Mouse (Mus musculus): Measurements from ENCODE around the gene Mum1.

Gene Mum1

DNA sequence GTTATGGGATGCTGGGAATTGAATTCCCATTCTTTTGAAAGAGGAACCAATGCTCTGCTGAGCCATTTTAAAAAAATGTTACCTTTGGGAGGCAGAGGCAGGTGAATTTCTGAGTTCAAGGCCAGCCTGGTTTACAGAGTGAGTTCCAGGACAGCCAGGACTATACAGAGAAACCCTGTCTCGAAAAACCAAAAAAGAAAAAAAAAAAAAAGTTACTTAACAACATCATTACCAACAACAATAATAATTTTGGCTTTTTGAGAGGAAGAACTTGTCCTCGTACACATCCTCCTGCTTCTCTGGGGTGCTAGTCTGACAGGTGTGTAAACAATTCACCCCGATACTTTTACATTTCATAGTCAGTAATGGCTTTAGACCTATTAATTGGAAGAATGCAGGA lies 22.2 kb downstream of the Mum1 start:
- in situ Hi-C loops (cut with MboI; ENCODE audit: unreplicated experiment in 2 of 2), result loop anchor here (5.0 kb wide), 1 partner anchor 71 kb away; the partner anchor contains the start of gene Efna2 (in 2 of the 2)

DNA sequence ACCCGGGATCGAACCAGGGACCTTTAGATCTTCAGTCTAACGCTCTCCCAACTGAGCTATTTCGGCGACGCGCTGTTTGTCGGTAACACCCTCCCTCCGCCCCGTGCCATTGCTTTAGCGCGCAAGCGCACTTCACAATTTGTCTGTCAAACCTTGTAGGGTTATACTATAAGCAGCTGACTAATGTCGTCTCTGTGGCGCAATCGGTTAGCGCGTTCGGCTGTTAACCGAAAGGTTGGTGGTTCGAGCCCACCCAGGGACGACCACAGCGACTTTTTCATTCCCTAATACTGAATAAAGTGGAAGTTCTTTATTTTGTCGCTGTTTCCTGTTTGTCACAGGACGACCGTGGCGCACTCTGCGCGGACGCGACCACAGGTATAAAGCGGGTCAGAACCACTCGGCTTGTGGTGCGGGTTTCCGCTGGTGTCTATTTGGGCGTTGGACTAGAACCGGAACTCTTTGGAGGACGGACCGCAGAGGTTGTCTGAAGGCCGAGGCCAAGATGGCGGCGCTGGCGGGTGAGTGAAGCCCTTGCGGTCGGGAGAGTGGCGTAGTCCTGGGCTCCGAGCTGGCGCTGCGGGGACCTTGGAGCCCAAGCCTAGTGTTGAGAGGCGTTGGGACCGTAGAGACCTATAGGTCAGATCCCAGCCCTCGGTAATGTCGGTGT lies 22.9 kb downstream of the Mum1 start, which contains the start of gene Ndufs7:
Gene Ndufs7, plus strand, starts transcription at position 151 of the 670 bp plus-strand sequence.
- in situ Hi-C loops (cut with MboI; ENCODE audit: unreplicated experiment in 2 of 2), result loop anchor here (5.0 kb wide), 1 partner anchor 72 kb away; the partner anchor contains the start of gene Efna2 (in 2 of the 2)

DNA sequence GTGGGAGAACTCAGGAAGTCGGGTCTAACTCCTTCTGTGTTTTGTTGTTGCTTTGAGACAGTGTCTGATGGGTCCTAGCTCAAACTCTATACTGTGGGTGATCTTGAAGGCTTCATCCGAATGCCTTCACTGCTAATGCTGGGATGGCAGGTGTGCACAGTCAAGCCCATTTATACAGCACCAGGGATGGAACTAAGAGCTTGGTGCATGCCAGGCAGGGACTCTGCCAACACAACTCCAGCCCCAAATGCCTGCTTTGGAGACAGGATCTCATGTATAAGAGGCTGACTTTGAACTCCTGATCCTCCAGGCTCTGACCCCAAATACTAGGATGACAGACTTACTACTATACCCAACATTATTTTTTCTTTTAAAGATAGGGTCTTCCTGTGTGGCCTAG lies 23.8 kb downstream of the Mum1 start:
- in situ Hi-C loops (cut with MboI; ENCODE audit: unreplicated experiment in 2 of 2), result loop anchor here in 1 of 2 experiments (25.0 kb wide), 1 partner anchor 288 kb away; the partner anchor contains the start of genes Grin3b and Wdr18

DNA sequence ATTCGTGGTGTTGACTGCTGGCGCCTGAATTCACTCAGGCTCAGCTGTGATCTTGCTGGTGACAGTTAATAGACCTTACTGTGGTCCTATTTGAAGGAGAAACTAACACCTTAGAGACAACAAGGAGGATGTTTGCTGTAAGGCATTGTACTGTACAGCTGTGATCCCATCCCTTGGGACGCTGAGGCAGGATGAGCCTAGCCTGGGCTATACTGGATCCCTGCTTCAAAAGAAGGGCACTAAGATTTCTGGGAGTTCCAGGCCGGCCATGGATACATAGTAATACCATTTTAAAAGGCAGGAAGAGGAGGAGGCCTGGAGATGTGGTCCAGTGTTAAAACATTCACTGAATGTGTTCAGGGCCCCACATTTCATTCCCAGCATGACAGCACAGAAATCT lies 24.3 kb downstream of the Mum1 start:
- in situ Hi-C loops (cut with MboI; ENCODE audit: unreplicated experiment in 2 of 2), result loop anchor here in 1 of 2 experiments (25.0 kb wide), 1 partner anchor 288 kb away; the partner anchor contains the start of genes Grin3b and Wdr18

DNA sequence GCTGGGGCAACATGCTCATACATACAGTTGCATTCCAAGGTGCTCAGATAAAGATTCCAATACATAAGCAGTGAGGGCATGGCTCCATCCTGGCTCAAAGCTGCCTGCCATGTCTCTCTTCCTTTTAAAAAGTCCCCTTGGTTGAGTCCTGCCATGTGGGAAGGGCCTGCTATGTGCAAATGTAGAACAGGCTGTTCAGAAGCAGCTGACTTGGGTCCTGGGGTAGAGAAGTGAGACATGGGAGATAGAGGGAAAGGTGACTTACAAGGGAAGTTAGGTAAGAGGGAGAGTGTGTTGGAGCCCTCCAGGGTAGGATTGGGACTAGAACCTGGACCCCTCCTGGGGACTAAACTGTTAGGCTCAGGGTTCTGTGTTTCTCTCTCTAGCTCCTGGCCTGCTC lies 25.8 kb downstream of the Mum1 start:
- in situ Hi-C loops (cut with MboI; ENCODE audit: unreplicated experiment in 2 of 2), result loop anchor here in 1 of 2 experiments (25.0 kb wide), 1 partner anchor 290 kb away; the partner anchor contains the start of genes Grin3b and Wdr18

DNA sequence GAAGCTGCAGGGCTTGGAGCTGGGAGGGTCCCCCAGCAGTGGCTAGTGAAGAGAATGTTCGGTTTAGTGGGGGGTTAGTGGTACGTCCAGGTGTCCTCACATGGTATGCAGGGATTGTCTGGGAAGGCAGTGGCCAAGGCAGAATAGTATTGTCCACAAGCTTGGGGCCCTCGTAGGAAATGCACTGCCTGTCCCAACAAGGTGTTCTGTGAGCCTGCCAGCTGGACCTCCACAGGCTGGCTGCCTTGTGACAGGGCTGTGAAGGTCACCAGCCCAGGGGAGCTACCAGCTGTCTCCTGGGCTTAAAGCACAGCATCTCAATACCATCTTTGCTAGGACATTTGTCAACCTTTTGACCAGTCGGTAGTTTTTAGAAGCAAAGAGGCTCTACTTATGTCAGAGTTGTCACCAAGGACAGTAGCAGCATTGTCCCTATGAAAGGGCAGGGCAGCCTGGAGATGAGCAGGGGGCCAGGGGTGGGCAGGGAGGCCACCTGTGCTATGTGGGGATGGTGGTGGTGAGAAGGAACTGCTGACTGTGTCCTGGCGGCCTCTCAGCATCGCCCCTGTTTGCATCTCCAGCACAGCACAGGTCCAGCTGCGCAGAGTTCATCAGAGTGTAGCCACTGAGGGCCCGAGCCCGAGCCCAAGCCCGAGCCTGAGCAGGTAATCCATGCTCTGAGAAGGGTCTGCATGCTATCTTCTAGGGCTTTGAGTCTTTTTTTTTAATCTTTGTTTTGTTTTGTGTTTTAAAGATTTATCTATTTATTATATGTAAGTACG lies 26.4 kb downstream of the Mum1 start:
- in situ Hi-C loops (cut with MboI; ENCODE audit: unreplicated experiment in 2 of 2), result loop anchor here in 1 of 2 experiments (25.0 kb wide), 1 partner anchor 290 kb away; the partner anchor contains the start of genes Grin3b and Wdr18

DNA sequence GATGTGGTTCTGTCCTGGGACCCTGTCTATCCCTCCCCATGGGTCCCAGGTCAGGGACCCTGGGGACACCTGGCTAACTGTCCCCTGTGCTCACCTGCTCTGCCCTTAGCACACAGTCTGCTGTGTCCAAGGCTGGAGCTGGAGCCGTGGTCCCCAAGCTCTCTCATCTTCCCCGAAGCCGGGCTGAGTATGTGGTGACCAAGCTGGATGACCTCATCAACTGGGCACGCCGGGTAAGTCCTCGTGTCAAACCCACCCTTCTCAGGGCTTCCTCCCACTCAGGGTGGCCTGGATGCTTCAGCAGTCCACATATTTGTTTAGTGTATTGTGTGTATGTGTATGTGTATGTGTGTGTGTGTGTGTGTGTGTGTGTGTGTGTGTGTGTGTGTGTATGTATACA lies 27.3 kb downstream of the Mum1 start:
- in situ Hi-C loops (cut with MboI; ENCODE audit: unreplicated experiment in 2 of 2), result loop anchor here in 1 of 2 experiments (25.0 kb wide), 1 partner anchor 291 kb away; the partner anchor contains the start of genes Grin3b and Wdr18

DNA sequence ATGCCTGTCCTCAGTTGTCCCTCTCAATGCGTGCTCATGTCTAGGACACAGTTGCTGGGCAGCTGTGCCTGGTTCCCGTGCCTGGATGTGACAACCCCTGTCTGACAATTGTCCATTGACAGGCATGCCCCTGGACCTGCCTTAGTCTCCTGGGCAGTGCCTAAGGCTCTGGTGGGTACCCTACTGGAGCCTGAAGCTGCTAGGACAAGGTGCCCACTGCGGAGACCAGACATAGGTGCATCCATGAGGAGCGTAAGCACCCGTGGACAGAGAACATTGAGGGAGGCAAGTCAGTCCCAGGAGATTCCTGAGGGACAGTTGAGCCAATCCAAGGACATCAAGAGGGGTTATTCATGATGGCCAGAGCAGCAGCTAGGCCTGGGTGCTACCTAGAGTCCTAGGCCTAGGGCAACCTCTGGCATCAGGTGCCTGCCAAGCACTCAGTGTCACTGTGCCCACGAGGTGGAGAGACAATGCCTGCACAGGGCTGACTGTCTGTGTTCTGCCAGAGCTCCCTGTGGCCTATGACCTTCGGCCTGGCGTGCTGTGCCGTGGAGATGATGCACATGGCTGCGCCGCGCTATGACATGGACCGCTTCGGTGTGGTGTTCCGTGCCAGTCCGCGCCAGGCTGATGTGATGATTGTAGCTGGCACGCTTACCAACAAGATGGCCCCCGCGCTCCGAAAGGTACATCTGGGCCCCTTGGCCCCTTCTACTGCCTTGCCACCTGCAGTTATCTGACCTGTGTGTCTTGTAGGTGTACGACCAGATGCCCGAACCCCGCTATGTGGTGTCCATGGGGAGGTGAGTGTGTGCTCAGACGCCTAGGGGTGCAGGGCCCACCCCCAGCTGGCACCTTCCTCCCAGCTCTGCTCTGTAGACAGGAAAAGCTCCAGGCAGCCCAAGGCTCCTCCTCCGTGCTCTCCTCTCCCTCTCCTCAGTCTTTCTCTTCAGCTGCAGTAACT lies 28.4 kb downstream of the Mum1 start:
- in situ Hi-C loops (cut with MboI; ENCODE audit: unreplicated experiment in 2 of 2), result loop anchor here in 1 of 2 experiments (25.0 kb wide), 1 partner anchor 292 kb away; the partner anchor contains the start of genes Grin3b and Wdr18

DNA sequence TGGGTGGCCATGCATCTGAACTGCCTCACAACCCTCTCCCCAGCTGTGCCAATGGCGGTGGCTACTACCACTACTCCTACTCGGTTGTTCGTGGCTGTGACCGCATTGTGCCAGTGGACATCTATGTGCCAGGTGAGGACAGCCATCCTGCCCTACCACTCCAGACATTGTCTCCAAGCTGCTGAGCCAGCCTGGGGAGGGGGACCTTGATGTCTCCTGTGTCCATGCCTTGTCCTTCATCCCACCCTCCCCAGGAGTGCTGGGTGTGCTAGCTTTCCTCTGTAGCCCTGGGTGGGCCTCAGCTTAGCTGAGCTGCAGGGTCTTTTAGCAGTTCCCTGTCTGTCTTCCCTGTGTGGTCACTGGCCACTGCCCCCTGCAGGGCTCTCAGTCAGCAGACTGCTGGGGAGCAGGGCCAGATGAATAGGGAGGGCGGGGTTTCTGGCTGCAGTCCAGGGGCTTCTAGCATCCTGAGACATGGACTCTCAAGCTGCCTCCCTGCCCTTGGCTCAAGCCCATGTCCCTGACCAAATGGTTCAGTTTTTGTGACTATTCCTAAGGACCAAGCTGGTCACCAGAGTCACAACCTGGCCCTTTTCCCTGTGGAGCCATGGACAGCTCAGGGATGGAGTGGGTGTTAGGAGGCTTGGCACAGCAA lies 29.8 kb downstream of the Mum1 start:
- in situ Hi-C loops (cut with MboI; ENCODE audit: unreplicated experiment in 2 of 2), result loop anchor here in 1 of 2 experiments (25.0 kb wide), 1 partner anchor 294 kb away; the partner anchor contains the start of genes Grin3b and Wdr18

DNA sequence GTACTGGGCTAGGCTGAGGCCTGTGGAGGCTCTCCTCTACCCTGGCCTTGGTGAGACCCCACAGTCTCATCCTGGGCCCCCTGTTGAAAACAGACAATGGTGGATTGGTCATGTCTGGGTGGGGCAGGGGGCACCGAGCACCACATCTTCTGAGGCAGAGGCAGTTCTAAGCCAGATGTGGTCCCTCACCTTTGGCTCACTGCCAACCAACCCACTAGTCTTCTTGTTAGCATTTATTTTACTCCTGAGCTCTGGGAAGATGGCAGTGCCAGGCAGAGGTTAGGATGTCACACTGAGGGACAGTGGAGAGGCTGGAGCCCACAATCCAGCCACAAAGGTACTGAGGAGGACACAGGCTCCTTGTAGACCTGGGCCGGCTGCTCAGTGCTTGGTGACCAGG lies 31.7 kb downstream of the Mum1 start:
- in situ Hi-C loops (cut with MboI; ENCODE audit: unreplicated experiment in 2 of 2), result loop anchor here in 1 of 2 experiments (25.0 kb wide), 1 partner anchor 296 kb away; the partner anchor contains the start of genes Grin3b and Wdr18

DNA sequence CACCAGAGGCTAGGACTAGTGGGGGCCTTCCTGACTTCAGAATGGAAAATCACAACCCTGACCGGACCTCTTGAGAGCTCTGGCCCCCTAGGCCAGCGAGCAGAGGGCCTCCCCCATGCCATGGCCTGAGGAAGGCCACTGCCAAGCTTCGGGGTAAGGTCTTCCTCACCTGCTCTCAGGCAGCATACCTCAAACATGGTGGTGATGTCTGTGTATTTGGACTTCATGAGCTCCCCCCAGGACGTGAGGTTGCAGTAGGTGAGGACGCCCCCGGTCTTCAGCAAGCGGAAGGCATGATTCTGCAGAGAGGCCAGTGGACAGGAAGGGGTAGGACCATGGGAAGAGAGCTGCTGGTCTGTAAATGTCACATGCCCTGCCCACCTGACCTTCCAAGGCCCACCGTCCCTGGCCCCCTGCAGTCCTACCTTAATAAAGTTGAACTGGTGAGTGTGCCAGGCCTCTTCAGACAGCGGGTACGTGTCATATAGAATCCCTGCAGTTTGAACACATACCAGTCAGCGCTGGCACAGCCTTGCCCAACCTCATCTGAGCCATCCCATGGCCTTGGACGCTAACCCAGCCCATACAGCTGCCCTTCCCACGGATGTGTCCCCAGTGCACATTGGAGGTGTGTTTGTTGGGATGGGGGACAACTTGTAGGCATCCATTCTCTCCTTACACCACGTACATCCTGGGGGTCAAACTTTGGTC lies 32.7 kb downstream of the Mum1 start:
- in situ Hi-C loops (cut with MboI; ENCODE audit: unreplicated experiment in 2 of 2), result loop anchor here in 1 of 2 experiments (25.0 kb wide), 1 partner anchor 297 kb away; the partner anchor contains the start of genes Grin3b and Wdr18

DNA sequence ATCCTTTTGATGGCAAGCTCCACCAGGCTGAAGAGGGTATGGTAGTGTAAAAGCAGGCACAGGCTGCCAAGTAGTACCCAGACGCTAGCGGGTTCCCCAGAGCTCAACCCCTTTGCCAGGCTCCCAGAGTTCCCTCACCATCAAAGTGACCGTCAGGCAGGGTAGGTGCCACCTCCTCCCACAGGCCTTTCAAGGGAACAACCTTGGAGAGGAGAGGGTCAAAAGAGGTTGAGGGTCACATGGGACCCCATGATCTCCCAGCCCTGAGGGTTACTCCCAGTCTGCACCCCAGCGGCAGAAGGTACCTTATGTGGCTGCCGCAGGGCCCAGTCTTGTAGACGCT lies 33.2 kb downstream of the Mum1 start:
- in situ Hi-C loops (cut with MboI; ENCODE audit: unreplicated experiment in 2 of 2), result loop anchor here in 1 of 2 experiments (25.0 kb wide), 1 partner anchor 297 kb away; the partner anchor contains the start of genes Grin3b and Wdr18

DNA sequence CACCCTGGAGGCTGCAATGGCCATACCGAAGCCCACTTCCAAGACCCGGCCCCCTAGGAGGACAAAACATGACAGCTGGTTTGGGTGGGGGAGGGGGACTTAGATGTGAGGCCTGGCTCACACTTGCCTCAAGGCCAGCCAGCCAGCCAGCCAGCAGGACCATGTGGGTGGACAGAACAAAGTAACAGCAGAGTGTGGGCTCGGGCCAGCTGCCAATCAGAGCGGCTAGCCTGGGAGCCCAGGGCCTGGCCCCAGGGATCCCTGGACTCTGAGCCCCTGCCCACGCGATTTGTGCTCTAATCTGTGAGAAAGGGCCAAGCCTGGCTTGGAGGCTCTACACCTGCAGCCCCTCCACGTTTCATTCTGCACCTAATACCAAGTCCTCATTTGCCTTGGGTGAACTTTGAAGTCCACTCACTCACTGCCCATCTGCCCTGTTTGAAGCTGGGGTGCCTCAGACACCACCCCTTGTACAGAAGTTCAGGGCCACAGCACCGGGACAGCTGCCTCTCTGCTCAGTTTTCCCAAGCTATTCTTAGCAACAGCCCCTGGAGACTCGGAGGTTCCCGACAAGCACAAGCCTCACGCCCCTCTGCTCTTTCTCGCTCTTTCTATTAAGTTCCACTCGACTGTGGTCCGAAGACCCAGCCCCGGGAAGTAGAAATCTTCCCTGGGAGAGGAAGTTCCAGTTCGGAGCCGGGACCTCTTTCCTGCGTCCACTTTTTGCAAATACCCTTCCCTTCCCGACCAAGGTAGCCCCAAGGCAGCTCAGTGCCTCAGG lies 33.8 kb downstream of the Mum1 start:
- in situ Hi-C loops (cut with MboI; ENCODE audit: unreplicated experiment in 2 of 2), result loop anchor here in 1 of 2 experiments (25.0 kb wide), 1 partner anchor 298 kb away; the partner anchor contains the start of genes Grin3b and Wdr18

DNA sequence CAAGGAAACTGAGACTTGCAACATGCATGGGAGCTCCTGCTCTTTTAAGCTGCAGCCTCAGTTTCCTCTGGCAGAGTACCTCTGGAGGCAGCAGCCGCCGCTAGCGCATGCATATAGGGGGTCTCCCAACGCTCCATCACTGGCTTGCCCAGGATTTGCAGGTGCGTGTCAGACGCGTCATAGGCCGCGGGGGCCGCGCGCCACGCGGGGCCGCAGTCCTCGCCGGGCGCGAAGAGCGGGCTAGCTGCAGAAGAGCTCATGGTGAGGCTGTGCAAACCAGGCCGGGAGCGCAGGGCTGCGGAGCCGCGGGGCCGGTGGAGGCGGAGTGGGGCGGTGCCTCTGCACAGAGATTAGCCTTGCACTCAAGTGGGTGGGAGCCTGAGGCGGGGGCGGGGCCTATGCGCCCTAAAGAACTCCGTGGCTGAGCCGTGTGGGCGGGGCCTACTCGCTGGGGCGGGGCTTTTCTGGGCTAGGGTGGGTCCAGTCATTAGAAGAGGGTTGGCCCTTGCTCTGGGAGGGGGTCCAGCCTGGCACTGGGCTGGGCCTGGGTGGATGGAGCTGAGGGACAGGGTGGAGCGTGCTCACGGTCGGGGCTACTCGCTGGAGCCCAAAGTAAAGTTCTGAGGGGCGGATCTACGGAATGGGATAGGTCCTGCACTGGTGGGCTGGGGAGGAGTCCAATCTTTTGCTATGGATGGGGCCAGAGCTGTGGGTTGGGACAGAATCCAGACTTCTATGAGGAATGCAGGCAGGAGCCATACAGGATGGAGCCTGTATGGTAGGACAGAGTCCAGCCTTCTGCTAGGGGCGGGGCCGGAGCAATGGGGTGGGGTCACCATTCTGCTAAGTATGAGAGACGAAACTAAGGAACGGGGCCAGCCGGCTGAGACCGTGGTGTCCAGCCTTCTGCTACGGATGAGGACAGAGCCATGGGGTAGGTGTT lies 34.7 kb downstream of the Mum1 start, which contains the start of the genes Gamt and Dazap1:
Gene Gamt, minus strand, starts transcription at position 371 of the 943 bp plus-strand sequence.
Gene Dazap1, plus strand, starts transcription at position 845 of the 943 bp plus-strand sequence.
- in situ Hi-C loops (cut with MboI; ENCODE audit: unreplicated experiment in 2 of 2), result loop anchor here in 1 of 2 experiments (25.0 kb wide), 1 partner anchor 299 kb away; the partner anchor contains the start of genes Grin3b and Wdr18

DNA sequence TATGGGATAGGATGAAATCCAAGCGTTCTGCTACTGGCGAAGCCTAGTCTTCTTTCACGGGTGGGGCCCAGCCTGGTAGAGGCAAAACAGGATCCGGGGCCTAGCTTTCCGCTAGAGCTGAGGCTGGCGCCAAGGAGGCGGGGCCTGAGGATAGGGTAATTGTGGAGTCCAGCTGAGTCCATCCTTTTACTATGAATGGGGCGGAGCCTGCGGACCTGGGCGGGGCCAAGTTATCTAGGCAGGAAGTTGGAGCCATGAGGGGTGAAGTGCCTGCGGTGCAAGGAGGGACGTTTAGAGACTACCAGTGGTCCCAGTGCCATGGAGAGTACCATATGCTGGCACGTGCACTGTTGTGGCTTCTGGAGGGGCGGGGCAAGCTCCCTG lies 35.3 kb downstream of the Mum1 start:
- in situ Hi-C loops (cut with MboI; ENCODE audit: unreplicated experiment in 2 of 2), result loop anchor here in 1 of 2 experiments (25.0 kb wide), 1 partner anchor 299 kb away; the partner anchor contains the start of genes Grin3b and Wdr18

DNA sequence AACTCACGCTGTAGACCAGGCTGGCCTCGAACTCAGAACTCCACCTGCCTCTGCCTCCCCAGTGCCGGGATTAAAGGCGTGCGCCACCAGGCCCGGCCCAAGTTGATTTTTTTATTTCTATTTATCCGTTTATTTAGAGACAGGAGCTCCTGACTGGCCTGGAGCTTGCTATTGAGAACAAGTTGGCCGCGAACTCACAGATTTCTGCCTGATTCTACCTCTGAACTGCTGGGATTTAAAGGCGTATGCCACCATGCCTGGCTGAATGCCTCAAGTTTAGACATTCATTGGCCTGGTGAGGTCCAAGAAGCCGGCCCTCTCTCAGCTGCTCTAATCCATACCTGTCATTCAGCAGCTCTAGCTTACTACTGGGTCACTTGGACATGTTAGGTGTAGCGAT lies 35.9 kb downstream of the Mum1 start:
- in situ Hi-C loops (cut with MboI; ENCODE audit: unreplicated experiment in 2 of 2), result loop anchor here in 1 of 2 experiments (25.0 kb wide), 1 partner anchor 300 kb away; the partner anchor contains the start of genes Grin3b and Wdr18
